Mouse (Mus musculus) forebrain, embryonic 14.5 days (tissue): ENCODE measurements at regions not wholly inside any gene's neighbourhood (a gene's known extent, or its start where the extent isn't known, plus 50 kb on each side); places are given as distances from the start of the nearest gene placed in this dataset.

Experiments
- ATAC-seq: fragments of 200-750 bp; cut with Nextera tagmentation; 2 replicates; pipeline ENCODE4 v1.8.0; 2017; ENCODE audit warnings: mild to moderate bottlenecking, moderate library complexity
- DNase-seq: peaks from one replicate; pipeline ENCODE4 v3.0.0-alpha.2; 2015; ENCODE audit warnings: low spot score
- H3K27ac ChIP-seq: fragments of 300-500 bp; sonication (generic); 2 replicates; pipeline ENCODE4 v1.5.1; 2014; ENCODE audit warnings: low read depth, mild to moderate bottlenecking, control low read depth, low read length, moderate library complexity
- H3K27me3 ChIP-seq: fragments of 300-500 bp; sonication (generic); replicated peaks from 2 replicates; pipeline ENCODE4 v1.6.1; 2014; ENCODE audit warnings: low read length, control low read depth, mixed read lengths; ENCODE audit not compliant: control insufficient read depth, insufficient read depth
- H3K36me3 ChIP-seq: fragments of 300-500 bp; sonication (generic); 2 replicates; pipeline ENCODE4 v1.6.1; 2014; ENCODE audit warnings: low read length, control low read depth; ENCODE audit not compliant: control insufficient read depth, insufficient read depth
- H3K4me1 ChIP-seq: fragments of 300-500 bp; sonication (generic); 2 replicates; pipeline ENCODE4 v1.6.1; 2014; ENCODE audit warnings: antibody characterized with exemption, low read length, control low read depth; ENCODE audit not compliant: control insufficient read depth, insufficient read depth
- H3K4me2 ChIP-seq: fragments of 300-500 bp; sonication (generic); 2 replicates; pipeline ENCODE4 v1.6.1; 2014; ENCODE audit warnings: mild to moderate bottlenecking, control low read depth, low read length
- H3K4me3 ChIP-seq: fragments of 300-500 bp; sonication (generic); 2 replicates; pipeline ENCODE4 v1.5.1; 2014; ENCODE audit warnings: low read depth, low read length, control low read depth
- H3K9ac ChIP-seq: fragments of 300-500 bp; sonication (generic); 2 replicates; pipeline ENCODE4 v1.6.1; 2014; ENCODE audit warnings: mild to moderate bottlenecking, low read length, control low read depth, moderate library complexity
- H3K9me3 ChIP-seq: fragments of 300-500 bp; sonication (generic); replicated peaks from 2 replicates; pipeline ENCODE4 v1.6.1; 2016; ENCODE audit warnings: low read length, control low read depth, mixed read lengths; ENCODE audit not compliant: control insufficient read depth
- WGBS: fragments of 180-500 bp; shearing (Covaris S2); extraction: QIAGEN DNeasy Blood & Tissue Kit; methylation state at CpG from one replicate; pipeline ENCODE4 v1.1.7; 2014; 5-methylcytosine and 5-hydroxymethylcytosine counted together

GRCm38 (mm10) chr8:115823673-115824477 lies 116.3 kb upstream of the Maf start:
- H3K36me3 ChIP-seq: no peaks in the 10 kb centered on the region
- H3K27me3 ChIP-seq: no peaks in the 10 kb centered on the region
- no peak overlapping the region for H3K4me2 ChIP-seq
- DNase-seq: no peak
- H3K9ac ChIP-seq: no peak overlapping the region
- H3K4me3 ChIP-seq: no peak overlapping the region
- ATAC-seq: no peak
- 84% methylated on average over 8 of the region's 8 CpGs for WGBS
- H3K27ac ChIP-seq: no peak overlapping the region
- H3K9me3 ChIP-seq: no peaks in the 10 kb centered on the region
- no peaks in the 10 kb centered on the region for H3K4me1 ChIP-seq

DNA sequence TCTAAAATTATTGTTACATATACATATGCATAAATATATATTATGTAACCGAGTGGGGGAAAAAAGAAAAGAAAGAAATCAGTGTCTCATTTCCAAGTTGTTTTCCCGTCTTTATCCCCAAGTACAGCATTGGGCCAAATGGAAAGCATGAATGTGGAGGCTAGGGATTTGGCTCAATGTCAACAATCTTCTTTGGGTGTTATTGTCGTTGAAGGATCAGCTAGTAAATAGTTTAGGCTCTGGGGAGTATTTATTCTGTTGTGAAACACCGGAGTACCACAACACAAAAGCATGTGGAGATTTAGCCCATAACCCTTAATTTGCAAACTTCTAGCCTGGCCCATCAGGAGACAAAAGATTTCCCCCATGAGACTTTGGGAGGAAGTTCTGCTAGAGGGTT lies 105.8 kb upstream of the Maf start:
- Histone ChIP-seq H3K9me3 (no peaks in the 10 kb centered on the region), H3K36me3 (no peaks in the 10 kb centered on the region), H3K4me1 (no peaks in the 10 kb centered on the region), H3K4me3 (no peak overlapping the region), H3K9ac (no peak overlapping the region), H3K4me2 (no peak overlapping the region), H3K27me3 (no peaks in the 10 kb centered on the region), H3K27ac (no peak overlapping the region)
- DNase-seq: no peak
- ATAC-seq: no peak
- 57% methylated on average over 4 of the region's 4 CpGs for WGBS

GRCm38 (mm10) chr8:115806579-115806978 lies 99.0 kb upstream of the Maf start:
- WGBS: 47% methylated on average over 9 of the region's 9 CpGs
- DNase-seq: peak; percentile 73
- no peaks in the 10 kb centered on the region for H3K27me3 ChIP-seq
- H3K27ac ChIP-seq: peak overlapping the region; percentile 27; the same call in 1 of the 2 replicates
- ATAC-seq: peak; percentile 84
- no peak overlapping the region for H3K4me3 ChIP-seq
- 0 out of 2 replicates have a peak overlapping the region, but pooled peaks have one; percentile 7 for H3K4me2 ChIP-seq
- H3K9ac ChIP-seq: no peak overlapping the region
- no peaks in the 10 kb centered on the region for H3K36me3 ChIP-seq
- H3K4me1 ChIP-seq: peaks cover 7% of the 10 kb centered on the region; the same call in 1 of the 2 replicates
- no peaks in the 10 kb centered on the region for H3K9me3 ChIP-seq

GRCm38 (mm10) chr8:115806139-115806538 lies 98.5 kb upstream of the Maf start:
- H3K4me3 ChIP-seq: no peak overlapping the region
- H3K9me3 ChIP-seq: no peaks in the 10 kb centered on the region
- H3K4me2 ChIP-seq: no peak overlapping the region
- H3K9ac ChIP-seq: no peak overlapping the region
- peak overlapping the region; percentile 27; the same call in 1 of the 2 replicates for H3K27ac ChIP-seq
- no peaks in the 10 kb centered on the region for H3K36me3 ChIP-seq
- 36% methylated on average over 6 of the region's 6 CpGs for WGBS
- H3K27me3 ChIP-seq: no peaks in the 10 kb centered on the region
- ATAC-seq: no peak
- peaks cover 7% of the 10 kb centered on the region; the same call in 1 of the 2 replicates for H3K4me1 ChIP-seq
- DNase-seq: peak; percentile 20

GRCm38 (mm10) chr8:115793587-115793986 lies 86.0 kb upstream of the Maf start:
- Histone ChIP-seq H3K27ac (no peak overlapping the region), H3K27me3 (no peaks in the 10 kb centered on the region), H3K36me3 (no peaks in the 10 kb centered on the region), H3K9me3 (no peaks in the 10 kb centered on the region), H3K4me2 (no peak overlapping the region), H3K9ac (no peak overlapping the region), H3K4me3 (no peak overlapping the region), H3K4me1 (no peaks in the 10 kb centered on the region)
- WGBS: 89% methylated on average over 1 of the region's 1 CpGs
- no peak for DNase-seq
- ATAC-seq: no peak

- Histone ChIP-seq H3K27me3 (no peaks in the 10 kb centered on the region), H3K9ac (no peak overlapping the region), H3K9me3 (no peaks in the 10 kb centered on the region), H3K4me2 (no peak overlapping the region), H3K4me3 (no peak overlapping the region), H3K36me3 (no peaks in the 10 kb centered on the region), H3K4me1 (no peaks in the 10 kb centered on the region), H3K27ac (no peak overlapping the region)
- DNase-seq (peak; percentile 14), ATAC-seq (no peak)
- 18% methylated on average over 6 of the region's 6 CpGs for WGBS
These were observed 80.8 kb upstream of the Maf start for GRCm38 (mm10) chr8:115788421-115788820.

- Histone ChIP-seq H3K27ac (no peak overlapping the region), H3K4me2 (no peak overlapping the region), H3K9me3 (no peaks in the 10 kb centered on the region), H3K9ac (no peak overlapping the region), H3K27me3 (no peaks in the 10 kb centered on the region), H3K4me1 (no peaks in the 10 kb centered on the region), H3K36me3 (no peaks in the 10 kb centered on the region), H3K4me3 (no peak overlapping the region)
- no peak for ATAC-seq
- DNase-seq: no peak
- 94% methylated on average over 4 of the region's 4 CpGs for WGBS
These were observed 78.6 kb upstream of the Maf start for GRCm38 (mm10) chr8:115786185-115786584.

GRCm38 (mm10) chr8:115785769-115786168 lies 78.2 kb upstream of the Maf start:
- no peak overlapping the region for H3K27ac ChIP-seq
- no peaks in the 10 kb centered on the region for H3K27me3 ChIP-seq
- no peak for DNase-seq
- no peaks in the 10 kb centered on the region for H3K9me3 ChIP-seq
- H3K4me1 ChIP-seq: no peaks in the 10 kb centered on the region
- no peak overlapping the region for H3K4me2 ChIP-seq
- no peaks in the 10 kb centered on the region for H3K36me3 ChIP-seq
- no peak for ATAC-seq
- WGBS: 94% methylated on average over 3 of the region's 3 CpGs
- H3K4me3 ChIP-seq: no peak overlapping the region
- no peak overlapping the region for H3K9ac ChIP-seq

DNA sequence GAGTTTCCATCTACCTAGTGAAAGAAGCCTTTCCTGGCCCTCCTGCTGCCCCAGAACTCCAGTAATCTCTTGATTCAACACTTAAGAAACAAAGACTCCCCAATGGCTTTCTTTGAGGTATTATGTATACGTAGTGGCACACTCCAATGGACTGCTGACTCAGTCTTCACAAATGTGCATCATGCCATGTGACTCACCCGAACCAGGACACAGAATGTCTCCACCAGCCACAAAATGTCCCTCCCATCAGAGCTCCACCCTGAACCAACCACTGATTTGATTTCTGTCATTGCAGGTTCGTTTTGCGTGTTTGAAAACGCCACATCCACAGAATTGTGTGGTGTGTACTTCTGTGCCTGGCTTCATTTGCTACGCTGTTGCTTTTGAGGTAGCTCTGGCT lies 75.8 kb upstream of the Maf start:
- WGBS: 76% methylated on average over 6 of the region's 6 CpGs
- Histone ChIP-seq H3K4me2 (no peak overlapping the region), H3K4me1 (no peaks in the 10 kb centered on the region), H3K36me3 (no peaks in the 10 kb centered on the region), H3K9me3 (no peaks in the 10 kb centered on the region), H3K27me3 (no peaks in the 10 kb centered on the region), H3K4me3 (no peak overlapping the region), H3K9ac (no peak overlapping the region), H3K27ac (no peak overlapping the region)
- no peak for DNase-seq
- ATAC-seq: no peak
